In the genomic region with DNA sequence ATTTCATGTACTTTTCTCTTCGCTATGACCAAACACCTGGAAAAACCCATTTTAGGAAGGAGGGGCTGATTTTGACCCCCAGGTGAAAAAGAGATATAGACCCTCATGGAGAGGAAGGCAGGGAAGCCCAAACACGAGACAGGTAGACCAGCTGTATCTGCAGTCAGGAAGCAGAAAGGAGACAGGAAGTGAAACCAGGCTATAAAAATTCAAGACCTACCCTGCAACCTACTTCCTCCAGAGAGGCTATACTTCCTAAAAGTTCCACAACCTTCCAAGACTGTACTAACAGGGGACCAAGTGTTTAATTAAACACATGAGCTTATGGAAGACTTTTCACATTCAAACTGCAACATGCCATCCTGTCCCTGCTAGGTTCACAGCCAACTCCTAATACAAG, we compare ENCODE assay signal across 17 mouse cellular contexts.
A peak's percentile ranks its signal among the peaks of the same experiment; 100 is the strongest.
DNase-seq lines count a peak whose midpoint lies in the region; ATAC-seq lines count a peak whose summit lies in the region.
"Had no signal": no experiment of that assay in that cellular context is flagged by ENCODE, and none has a peak within 500 bp of the region (broad histone marks: within the 10 kb centered on the region; RNA-seq: fewer than 3 reads in every experiment).

No protein-coding gene starts in this region.

- H3K27me3 ChIP-seq in splenic B cell, adult 2 months (ENCODE audit: control insufficient read depth, insufficient read depth, low read length, poor library complexity, severe bottlenecking): no peaks in the 10 kb centered on the region
- H3K27me3 ChIP-seq: limb, embryonic 13.5 days; neural tube, embryonic 12.5 days had no signal

- DNase-seq in layer of hippocampus, adult 11-12 months (ENCODE audit: low spot score): peak; percentile 11
- no peak for DNase-seq in layer of hippocampus, postnatal 25 days (ENCODE audit: extremely low spot score in 1 of 2, low spot score in 1 of 2)
- DNase-seq in spleen, postnatal 36 days (ENCODE audit: low spot score in 2 of 2): peak; percentile 13 to 34
- no peak for DNase-seq in spleen, postnatal 4 days (ENCODE audit: low spot score in 2 of 2)
- peak; percentile 61 for DNase-seq in splenic B cell, adult 2 months (ENCODE audit: low read depth, low spot score)
- DNase-seq in right cerebral cortex, adult 2 months (ENCODE audit: low spot score in 2 of 2): no peak
- DNase-seq: cerebellum, postnatal 10 days; gastrocnemius, postnatal 25 days; kidney, adult 8-10 months; kidney, postnatal 36 days; lung, postnatal 14 days; right cerebral cortex, postnatal 14 days had no signal

- peak; percentile 96 for ATAC-seq in granulocyte monocyte progenitor cell, adult 5-6 weeks (replicated peaks; ENCODE audit: poor library complexity, severe bottlenecking)

- H3K36me3 ChIP-seq in splenic B cell, adult 2 months (ENCODE audit: control insufficient read depth, insufficient read depth, low read length, poor library complexity, severe bottlenecking): no peaks in the 10 kb centered on the region
- H3K36me3 ChIP-seq: hindbrain, embryonic 10.5 days; limb, embryonic 13.5 days; midbrain, embryonic 10.5 days; neural tube, embryonic 12.5 days had no signal

Comparison
In these comparisons a context has a peak if more than half of its experiments do, and no peak if none do; other contexts are left out.
1. DNase-seq: peak in layer of hippocampus, adult 11-12 months (single experiment), spleen, postnatal 36 days (2 of 2) and splenic B cell, adult 2 months (single experiment); none in layer of hippocampus, postnatal 25 days (0 of 2), spleen, postnatal 4 days (0 of 2) and right cerebral cortex, adult 2 months (0 of 2).